Mouse (Mus musculus) MEL (cell line): ENCODE data around the gene Pax8. TPM values are rescaled to one million over a fixed set of nuclear protein-coding genes. Genes with fewer than 3 reads are reported as not detected.

Experiments used
- DNase-seq: peaks from one replicate; pipeline ENCODE4 v3.0.0; 2011; ENCODE audit warnings: low read depth, low spot score
- H3K27ac ChIP-seq: 2 replicates; pipeline ENCODE4 v1.5.1; 2012; ENCODE audit warnings: low read depth, mild to moderate bottlenecking, control low read depth, low read length, moderate library complexity; ENCODE audit not compliant: control insufficient read depth
- H3K27me3 ChIP-seq, 2 experiments: fragments of 150-350 bp in 1 of 2; sonication (generic) in 1 of 2; 2 replicates each; pipeline ENCODE4 v1.6.1; 2012; ENCODE audit warnings: low read length in 2 of 2, mild to moderate bottlenecking in 2 of 2, improper control_type of control experiment in 1 of 2, moderate library complexity in 1 of 2; ENCODE audit not compliant: insufficient read depth in 2 of 2, control insufficient read depth in 1 of 2
- H3K36me3 ChIP-seq, 2 experiments: 2 replicates each; pipeline ENCODE4 v1.6.1; 2012 to 2014; ENCODE audit warnings: low read length in 2 of 2, improper control_type of control experiment in 1 of 2, inconsistent platforms in 1 of 2, mild to moderate bottlenecking in 1 of 2; ENCODE audit not compliant: insufficient read depth in 2 of 2, control insufficient read depth in 1 of 2
- H3K4me1 ChIP-seq, 2 experiments: fragments of 150-350 bp in 1 of 2; sonication (generic) in 1 of 2; 2 replicates each; pipeline ENCODE4 v1.6.1; 2012; ENCODE audit warnings: low read length in 2 of 2, improper control_type of control experiment in 1 of 2, mild to moderate bottlenecking in 1 of 2; ENCODE audit not compliant: insufficient read depth in 2 of 2, control insufficient read depth in 1 of 2
- H3K4me3 ChIP-seq, 2 experiments: fragments of 150-350 bp in 1 of 2; sonication (generic) in 1 of 2; 2 replicates each; pipeline ENCODE4 v1.5.1; 2012; ENCODE audit warnings: low read depth in 2 of 2, low read length in 2 of 2, mild to moderate bottlenecking in 2 of 2, moderate library complexity in 2 of 2, control low read depth in 1 of 2, improper control_type of control experiment in 1 of 2; ENCODE audit not compliant: control insufficient read depth in 1 of 2, insufficient read depth in 1 of 2
- H3K79me2 ChIP-seq: 2 replicates; pipeline ENCODE4 v1.6.1; 2012; ENCODE audit warnings: mild to moderate bottlenecking, low read length, moderate library complexity; ENCODE audit not compliant: control insufficient read depth, poor library complexity, insufficient read depth
- H3K9ac ChIP-seq: 2 replicates; pipeline ENCODE4 v1.6.1; 2012; ENCODE audit warnings: low read depth, mild to moderate bottlenecking, control low read depth, low read length, moderate library complexity; ENCODE audit not compliant: control insufficient read depth, poor library complexity, severe bottlenecking
- H3K9me3 ChIP-seq: fragments of 150-350 bp; sonication (generic); replicated peaks from 2 replicates; pipeline ENCODE4 v1.6.1; 2012; ENCODE audit warnings: mild to moderate bottlenecking, low read length, improper control_type of control experiment, moderate library complexity; ENCODE audit not compliant: insufficient read depth
- CHD2 ChIP-seq: IDR thresholded peaks from 2 replicates; pipeline ENCODE4 v1.6.1; 2011; ENCODE audit warnings: low read length, improper control_type of control experiment
- E2F4 ChIP-seq: IDR thresholded peaks from 2 replicates; pipeline ENCODE4 v1.6.1; 2011; ENCODE audit warnings: low read depth, low read length, improper control_type of control experiment, borderline replicate concordance
- GATA1 ChIP-seq: IDR thresholded peaks from 2 replicates; pipeline ENCODE4 v1.6.1; 2011; ENCODE audit warnings: low read depth, low read length, improper control_type of control experiment
- JUND ChIP-seq: IDR thresholded peaks from 2 replicates; pipeline ENCODE4 v1.6.1; 2011; ENCODE audit warnings: low read depth, mild to moderate bottlenecking, improper control_type of control experiment, low read length
- MAX ChIP-seq: IDR thresholded peaks from 2 replicates; pipeline ENCODE4 v1.6.1; 2011; ENCODE audit warnings: low read length, improper control_type of control experiment
- MAZ ChIP-seq: IDR thresholded peaks from 2 replicates; pipeline ENCODE4 v1.6.1; 2012; ENCODE audit warnings: low read depth, mild to moderate bottlenecking, inconsistent platforms, low read length, improper control_type of control experiment
- MEF2A ChIP-seq: IDR thresholded peaks from 2 replicates; pipeline ENCODE4 v1.6.1; 2014; ENCODE audit warnings: low read depth, mild to moderate bottlenecking, inconsistent platforms, low read length, improper control_type of control experiment; ENCODE audit not compliant: poor library complexity, insufficient replicate concordance, severe bottlenecking; ENCODE audit errors: extremely low read depth
- MXI1 ChIP-seq: IDR thresholded peaks from 2 replicates; pipeline ENCODE4 v1.6.1; 2011; ENCODE audit warnings: mild to moderate bottlenecking, low read depth, low read length, improper control_type of control experiment
- MYC ChIP-seq: IDR thresholded peaks from 2 replicates; pipeline ENCODE4 v1.6.1; 2011; ENCODE audit warnings: low read depth, mild to moderate bottlenecking, low read length, improper control_type of control experiment, moderate library complexity
- NELFE ChIP-seq: IDR thresholded peaks from 2 replicates; pipeline ENCODE4 v1.6.1; 2011; ENCODE audit warnings: low read depth, low read length, improper control_type of control experiment
- NRF1 ChIP-seq: IDR thresholded peaks from 2 replicates; pipeline ENCODE4 v1.6.1; 2014; ENCODE audit warnings: low read depth, mild to moderate bottlenecking, inconsistent platforms, low read length, improper control_type of control experiment, moderate library complexity; ENCODE audit not compliant: poor library complexity, insufficient read depth, severe bottlenecking
- POLR2AphosphoS2 ChIP-seq: IDR thresholded peaks from 2 replicates; pipeline ENCODE4 v1.6.1; 2011; ENCODE audit warnings: low read length, improper control_type of control experiment
- RAD21 ChIP-seq: IDR thresholded peaks from 2 replicates; pipeline ENCODE4 v1.6.1; 2011; ENCODE audit warnings: mild to moderate bottlenecking, low read depth, low read length, improper control_type of control experiment
- SMC3 ChIP-seq: IDR thresholded peaks from 2 replicates; pipeline ENCODE4 v1.6.1; 2011; ENCODE audit warnings: low read depth, low read length, improper control_type of control experiment
- TBP ChIP-seq: IDR thresholded peaks from 2 replicates; pipeline ENCODE4 v1.8.0; 2011; ENCODE audit warnings: low read depth, low read length, improper control_type of control experiment
- UBTF ChIP-seq: IDR thresholded peaks from 2 replicates; pipeline ENCODE4 v1.6.1; 2012; ENCODE audit warnings: low read depth, mild to moderate bottlenecking, inconsistent platforms, low read length, improper control_type of control experiment, moderate library complexity, borderline replicate concordance; ENCODE audit not compliant: insufficient read depth
- USF1 ChIP-seq: IDR thresholded peaks from 2 replicates; pipeline ENCODE4 v1.6.1; 2014; ENCODE audit warnings: low read depth, mild to moderate bottlenecking, inconsistent platforms, low read length, improper control_type of control experiment, moderate library complexity
- ZKSCAN1 ChIP-seq: IDR thresholded peaks from 2 replicates; pipeline ENCODE4 v1.6.1; 2012; ENCODE audit warnings: low read depth, mild to moderate bottlenecking, inconsistent platforms, low read length, improper control_type of control experiment, moderate library complexity
- ZMIZ1 ChIP-seq: IDR thresholded peaks from 2 replicates; pipeline ENCODE4 v1.6.1; 2012; ENCODE audit warnings: low read depth, mild to moderate bottlenecking, inconsistent platforms, low read length, improper control_type of control experiment, moderate library complexity
- polyA plus RNA-seq, 2 experiments: library from polyadenylated mRNA; stranded (reverse) in 1 of 2; unstranded in 1 of 2; fragments of >175 nt in 1 of 2; fragments of >200 nt in 1 of 2; gene quantifications; 2 replicates each; pipeline versions ENCODE4 v1.2.1 to v1.2.4; 2012; ENCODE audit warnings: low replicate concordance in 2 of 2, low read depth in 1 of 2; ENCODE audit not compliant: insufficient read length in 2 of 2, insufficient read depth in 1 of 2, missing spikeins in 1 of 2
- total RNA-seq: library from RNA; depleted of rRNA; stranded (reverse); fragments of 300-350 nt; gene quantifications from 2 replicates; pipeline ENCODE4 v1.2.3, GENCODE M21; 2012

Pax8 gene
- total and polyA plus RNA-seq, 3 experiments: not detected

DNA sequence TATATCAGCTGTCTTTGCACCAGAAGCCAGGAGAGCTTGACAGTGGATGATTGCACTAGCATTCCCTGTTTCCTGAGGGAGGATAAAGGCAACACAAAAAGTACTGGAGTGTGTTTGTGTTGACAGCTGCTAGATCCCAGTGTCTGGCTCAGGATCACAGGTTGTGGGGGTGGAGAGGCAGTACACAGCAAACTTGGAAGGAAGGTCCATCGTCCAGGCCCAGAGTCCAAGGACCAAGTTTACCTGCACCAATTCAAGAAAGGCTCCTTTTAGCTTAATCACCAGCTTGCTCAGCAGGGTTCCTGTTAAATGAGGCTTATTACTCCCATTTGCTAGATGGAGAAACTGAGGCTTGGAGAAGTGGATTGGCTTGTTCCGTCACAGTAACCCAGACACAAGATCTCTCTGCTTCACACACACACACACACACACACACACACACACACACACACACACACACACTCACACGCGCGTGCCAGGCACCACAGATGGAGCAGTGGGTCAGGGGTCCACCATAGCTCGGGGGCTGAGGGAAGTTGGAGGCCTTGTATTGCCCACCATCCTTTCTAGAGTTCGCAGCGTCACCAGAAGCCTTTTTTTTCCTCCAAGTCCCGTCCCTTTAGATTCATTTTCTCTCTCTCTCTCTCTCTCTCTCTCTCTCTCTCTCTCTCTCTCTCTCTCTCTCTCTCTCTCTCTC lies 45.3 kb upstream of the Pax8 start:
- no peak overlapping the region for H3K9ac ChIP-seq
- H3K4me1 ChIP-seq: no peaks in the 10 kb centered on the region

DNA sequence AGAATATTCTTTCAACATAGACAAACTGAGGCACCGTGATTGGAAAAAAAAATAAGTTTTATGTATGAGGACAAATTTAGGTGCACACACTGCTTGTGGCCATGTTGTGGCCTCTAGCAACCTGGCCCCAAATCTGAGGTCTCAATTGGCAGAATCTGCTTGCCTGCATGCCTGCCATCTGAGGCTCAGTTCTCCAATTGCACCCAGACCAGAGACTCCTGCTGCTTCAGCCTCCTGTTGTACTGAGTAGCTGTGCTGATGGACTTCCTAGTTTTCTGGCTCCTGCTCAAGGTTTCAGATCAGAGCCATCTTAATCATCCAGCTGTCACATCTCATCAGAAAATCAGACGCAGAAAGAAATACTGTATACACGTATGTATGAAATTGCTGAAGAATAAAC lies 41.5 kb upstream of the Pax8 start:
- H3K4me1 ChIP-seq: no peaks in the 10 kb centered on the region
- H3K27ac ChIP-seq: no peak overlapping the region
- no peaks in the 10 kb centered on the region for H3K36me3 ChIP-seq
- H3K9ac ChIP-seq: no peak overlapping the region
- no peaks in the 10 kb centered on the region; a peak in 1 of 4 replicates for H3K27me3 ChIP-seq
- no peaks in the 10 kb centered on the region for H3K79me2 ChIP-seq
- no peak overlapping the region for H3K4me3 ChIP-seq
- DNase-seq: no peak
- TF ChIP-seq NELFE (no peak), E2F4 (no peak), MYC (no peak), MEF2A (no peak), USF1 (no peak), TBP (no peak), RAD21 (no peak), ZKSCAN1 (no peak), MAX (no peak)
- no peaks in the 10 kb centered on the region for H3K9me3 ChIP-seq

More for the DNA sequence above, 45.3 kb upstream of the Pax8 start:
- Histone ChIP-seq H3K79me2 (no peaks in the 10 kb centered on the region), H3K4me3 (no peak overlapping the region), H3K36me3 (no peaks in the 10 kb centered on the region), H3K9me3 (no peaks in the 10 kb centered on the region), H3K27me3 (no peaks in the 10 kb centered on the region; a peak in 1 of 4 replicates), H3K27ac (no peak overlapping the region)
- TF ChIP-seq JUND: no peak
- TF ChIP-seq GATA1: no peak
- TF ChIP-seq SMC3: no peak
- no peak for TF ChIP-seq MAX
- TF ChIP-seq E2F4: no peak
- no peak for TF ChIP-seq NRF1
- TF ChIP-seq ZMIZ1: no peak
- TF ChIP-seq UBTF: no peak
- no peak for TF ChIP-seq USF1
- TF ChIP-seq POLR2AphosphoS2: no peak
- no peak for TF ChIP-seq MXI1
- no peak for TF ChIP-seq MAZ
- TF ChIP-seq CHD2: no peak
- DNase-seq: no peak
